Mouse (Mus musculus): Measurements from ENCODE around the gene Kpna6.

Kpna6 gene

DNA sequence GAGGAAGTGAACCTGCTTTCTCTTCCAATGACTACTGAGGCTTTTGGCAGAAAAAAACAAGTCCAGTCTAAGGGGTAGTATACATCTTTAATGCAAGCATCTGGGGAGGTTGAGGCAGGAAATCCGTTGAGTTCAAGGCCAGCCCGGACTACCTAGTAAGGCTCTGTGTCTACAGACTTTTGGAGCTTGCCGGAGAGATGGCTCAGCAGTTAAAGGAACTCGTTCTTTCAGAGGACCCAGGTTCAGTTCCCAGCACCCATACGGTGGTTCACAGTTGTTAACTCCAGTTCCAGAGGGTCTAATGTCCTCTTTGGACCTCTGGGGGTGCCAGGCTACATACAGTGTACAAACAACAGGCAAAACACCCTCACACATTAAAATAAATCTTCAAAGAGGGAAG is 54.5 kb downstream of the Kpna6 start:
- DNase-seq (ENCODE audit: low spot score in 2 of 2), result no peak

DNA sequence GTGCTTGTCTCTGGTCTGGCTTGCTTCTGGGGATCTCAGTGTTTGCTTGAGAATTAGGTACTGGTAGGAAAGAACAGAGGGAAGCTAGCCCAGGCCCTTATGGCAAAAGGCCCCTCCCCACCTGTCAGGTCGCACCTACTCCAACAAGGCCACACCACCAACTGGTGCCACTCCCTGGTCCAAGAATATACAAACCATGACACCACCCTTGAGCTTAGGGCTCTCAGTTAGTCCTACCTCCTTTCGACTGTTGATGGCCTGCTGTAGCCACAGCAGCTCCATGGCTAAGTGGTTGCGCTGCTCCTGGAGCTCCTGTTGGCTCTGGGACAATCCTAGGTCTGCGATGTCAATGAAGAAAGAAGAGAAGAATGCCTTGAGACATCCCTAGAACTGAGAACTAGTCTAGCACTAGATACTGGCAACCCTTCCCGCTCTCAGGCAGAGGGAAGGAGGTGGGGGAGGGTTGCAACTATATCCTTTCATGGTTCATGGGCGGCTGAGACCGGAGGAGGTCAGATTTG is 55.4 kb downstream of the Kpna6 start:
- DNase-seq (ENCODE audit: low spot score in 2 of 2), result no peak

DNA sequence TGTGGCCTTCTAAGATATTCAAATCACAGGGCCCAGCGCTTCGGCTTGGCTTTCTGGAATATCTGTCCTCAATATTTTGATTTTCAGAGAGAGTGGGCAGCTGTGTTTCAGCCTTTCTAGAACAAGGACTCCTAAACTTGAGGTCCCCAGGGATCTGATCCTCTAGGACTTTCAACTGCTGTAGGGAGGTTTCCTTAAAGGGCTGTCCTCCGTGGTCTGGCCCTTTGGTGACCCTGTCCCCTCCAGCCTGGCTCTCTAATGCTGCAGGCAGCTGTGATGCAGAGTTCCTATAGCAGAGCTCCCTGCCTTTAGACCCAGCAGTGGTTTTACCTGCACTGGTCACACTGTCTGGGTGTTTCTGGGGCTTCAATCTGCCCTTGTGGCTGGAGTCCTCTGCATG is 55.9 kb downstream of the Kpna6 start:
- no peak for DNase-seq (ENCODE audit: low spot score in 2 of 2)

DNA sequence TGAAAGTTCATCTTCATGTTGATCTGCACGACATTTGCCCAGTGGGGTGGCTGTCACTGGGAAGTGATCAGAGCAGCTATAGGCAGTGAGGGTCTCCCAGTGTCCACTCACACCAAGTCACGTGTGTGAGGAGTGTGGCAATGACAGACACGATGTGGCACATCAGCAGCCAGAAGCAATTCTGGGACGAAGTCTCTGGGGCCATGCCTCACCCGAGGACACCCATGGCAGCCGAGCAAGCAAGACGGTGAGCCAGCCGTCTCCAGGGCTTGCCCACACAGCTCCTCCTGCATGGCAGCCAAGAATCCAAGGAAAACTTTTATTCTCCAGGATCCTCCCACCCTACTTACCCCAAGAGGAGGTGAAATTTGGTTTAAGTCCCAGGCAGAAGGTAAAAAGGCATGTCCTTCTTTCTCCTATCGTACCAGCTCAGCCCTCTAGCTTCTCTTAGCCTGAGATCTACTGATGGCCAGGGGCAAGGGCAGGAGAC is 56.7 kb downstream of the Kpna6 start:
- DNase-seq (ENCODE audit: low spot score in 2 of 2), result no peak

DNA sequence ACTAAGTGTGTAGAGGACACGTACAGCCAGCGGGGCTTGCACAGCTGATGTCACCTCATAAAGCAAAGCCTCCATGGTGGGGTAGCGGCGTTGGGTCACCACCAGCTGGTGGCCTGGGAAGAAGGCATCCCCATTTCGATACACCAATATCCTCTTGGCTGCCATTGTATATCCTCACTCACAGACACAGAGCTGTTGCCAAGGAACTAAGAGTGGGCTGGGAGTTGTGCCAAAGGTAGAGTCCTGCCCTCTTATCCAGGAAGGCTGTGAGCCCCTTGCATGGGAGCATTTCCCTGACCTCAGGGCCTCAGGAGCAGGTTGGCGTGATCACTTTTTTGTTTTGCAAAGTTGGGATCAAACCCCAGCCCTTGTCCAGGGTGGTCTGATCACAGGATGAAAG is 58.5 kb downstream of the Kpna6 start, which contains the start of gene Dcdc2b:
TSS of gene Dcdc2b (minus strand) at position 165 of the 400 bp plus-strand sequence.
- DNase-seq (ENCODE audit: low spot score in 2 of 2), result no peak

DNA sequence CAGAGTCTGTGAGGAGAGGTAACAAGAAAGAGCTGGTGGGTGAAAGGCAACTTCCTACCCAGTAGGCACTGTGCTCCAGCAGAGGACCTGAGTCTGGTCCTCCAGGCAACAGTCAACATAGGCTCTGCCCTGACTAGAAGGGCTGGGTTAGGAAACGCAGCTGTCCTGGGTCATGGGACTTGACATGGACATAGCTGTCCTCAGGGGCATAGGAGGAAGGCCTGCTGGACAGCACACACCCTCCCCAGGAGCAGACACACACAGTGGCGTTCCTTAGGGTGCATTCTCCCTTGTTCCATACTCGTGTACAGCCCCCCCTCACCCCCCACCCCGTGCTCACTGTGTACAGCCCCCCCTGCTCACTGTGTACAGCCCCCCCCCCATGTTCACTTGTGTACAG is 62.1 kb downstream of the Kpna6 start:
- no peak for DNase-seq (ENCODE audit: low spot score in 2 of 2)

DNA sequence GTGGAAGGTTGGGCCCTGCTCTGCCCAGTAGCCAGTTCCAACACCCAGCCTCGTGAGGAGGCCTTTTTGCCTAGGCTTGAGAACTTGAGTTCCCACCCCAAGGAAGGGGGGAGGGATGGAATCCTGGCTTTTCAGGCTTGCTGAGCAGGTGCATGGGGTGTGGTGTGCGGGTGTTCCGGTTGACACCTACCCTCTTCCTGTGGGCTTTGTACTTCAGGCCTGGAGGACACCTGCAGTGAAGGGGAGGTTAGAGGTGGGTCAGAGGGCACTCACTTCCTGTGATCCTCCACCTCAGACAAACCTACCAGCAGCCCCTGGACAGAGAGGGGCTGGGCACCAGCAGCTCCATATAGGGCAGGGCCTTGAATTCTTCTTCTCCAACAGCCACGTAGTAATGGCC is 62.5 kb downstream of the Kpna6 start:
- DNase-seq (ENCODE audit: low spot score in 2 of 2), result no peak

DNA sequence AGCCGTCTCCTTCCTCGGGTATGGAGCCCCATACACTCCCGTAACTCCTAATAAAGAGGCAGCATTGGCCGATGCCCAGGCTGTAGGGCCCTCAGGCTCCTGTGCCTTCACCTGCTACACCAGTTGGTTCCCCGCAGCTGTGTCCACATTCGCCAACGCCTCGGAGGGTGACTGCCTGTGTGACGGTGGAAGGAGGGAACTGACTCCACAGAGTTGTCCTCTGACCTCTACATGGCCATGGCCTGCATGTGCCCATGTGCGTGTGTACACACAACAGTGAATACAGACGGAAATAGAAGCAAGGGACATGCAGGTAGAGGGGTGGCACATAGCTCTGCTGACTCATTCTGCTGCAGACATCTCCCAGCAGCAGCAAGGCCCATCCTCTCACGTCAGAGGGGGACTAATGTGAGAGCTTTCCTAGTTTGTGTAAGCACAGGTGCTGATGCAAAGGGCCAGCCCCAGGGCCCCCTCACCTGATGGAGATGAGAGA is 63.4 kb downstream of the Kpna6 start:
- no peak for DNase-seq (ENCODE audit: low spot score in 2 of 2)

DNA sequence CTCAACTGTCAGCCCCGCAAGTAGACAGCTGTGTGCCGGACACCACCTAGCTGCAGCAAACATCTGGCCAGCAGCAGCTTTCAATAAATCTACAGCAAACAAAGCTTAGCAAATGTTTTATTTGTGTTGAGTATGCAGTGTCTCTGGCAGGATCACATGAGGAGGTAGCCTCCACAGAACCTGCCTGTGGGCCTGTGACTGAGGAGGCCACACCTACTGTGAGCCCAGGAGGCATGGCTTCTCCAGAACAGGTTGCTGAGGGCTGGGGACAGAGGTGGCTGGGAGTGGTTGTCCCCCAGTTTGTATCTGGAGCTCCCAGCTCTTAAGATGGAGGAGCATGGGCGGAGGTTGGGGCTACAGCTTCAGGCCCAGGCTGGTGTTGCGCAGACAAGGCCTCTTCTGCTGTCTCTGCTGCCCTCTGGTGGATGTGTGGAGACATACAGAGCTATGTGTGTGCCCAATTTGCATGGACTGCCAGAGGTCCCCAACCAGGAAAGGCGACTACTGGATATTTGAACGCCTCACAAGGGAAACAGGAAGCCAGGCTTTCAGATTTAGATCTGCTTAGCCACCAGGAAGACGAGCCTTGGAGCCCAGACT is 64.0 kb downstream of the Kpna6 start:
- peak; percentile 46 to 55 for DNase-seq (ENCODE audit: low spot score in 2 of 2)

DNA sequence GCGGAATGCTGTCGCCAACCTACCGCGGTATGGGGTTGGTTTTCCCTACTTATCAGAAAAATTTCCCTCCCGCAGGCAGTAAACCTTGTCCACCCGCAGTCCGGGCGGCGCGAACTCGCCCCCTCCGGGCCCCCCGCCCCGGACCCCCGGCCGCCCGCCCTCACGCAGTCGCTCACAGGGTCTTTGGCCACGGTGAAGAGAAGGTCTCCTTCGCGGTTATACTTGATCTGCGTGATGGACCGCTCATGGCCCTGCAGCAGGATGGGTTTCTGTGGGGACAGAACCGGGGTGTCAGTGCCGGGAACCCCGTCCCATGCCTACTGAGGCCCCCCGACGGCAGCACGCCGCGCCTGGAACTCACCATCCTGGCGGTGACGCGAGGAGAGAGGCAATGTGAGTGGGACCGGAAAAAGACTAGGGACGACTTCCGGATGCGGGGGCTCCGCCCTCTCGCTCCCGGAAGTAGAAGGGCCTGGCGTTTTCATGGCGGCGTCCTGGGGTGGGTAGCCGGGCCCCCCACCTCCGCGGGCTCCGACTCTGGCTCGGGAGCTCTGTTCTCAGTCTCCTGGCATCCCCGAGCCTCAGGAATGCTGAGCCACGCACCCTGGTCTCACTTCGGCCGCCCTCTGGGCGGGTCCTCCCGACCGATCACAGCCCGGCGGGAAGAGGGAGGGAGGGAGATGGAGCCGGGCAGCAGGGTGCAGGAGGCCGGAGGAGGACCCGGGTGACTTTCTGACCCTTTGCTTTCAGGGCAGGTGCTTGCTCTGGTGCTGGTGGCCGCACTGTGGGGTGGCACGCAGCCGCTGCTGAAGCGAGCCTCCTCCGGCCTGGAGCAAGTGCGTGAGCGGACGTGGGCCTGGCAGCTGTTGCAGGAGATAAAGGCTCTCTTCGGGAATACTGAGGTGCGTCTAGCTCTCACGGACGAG is 72.1 kb downstream of the Kpna6 start, which contains the start of the genes Eif3i and Tmem234:
TSS of gene Eif3i (minus strand) at position 416 of the 926 bp plus-strand sequence.
TSS of gene Tmem234 (plus strand) at position 436 of the 926 bp plus-strand sequence.
- DNase-seq (ENCODE audit: low spot score in 2 of 2), result peak; percentile 69 to 74
